In genomic region chr13:42821426-42822106, GRCm38 (mm10) we compare ENCODE assay signal across 11 mouse cellular contexts.
DNase-seq lines count a peak whose midpoint lies in the region; ATAC-seq and TF ChIP-seq lines count a peak whose summit lies in the region.
"Had no signal": no experiment of that assay in that cellular context is flagged by ENCODE, and none has a peak within 500 bp of the region (broad histone marks: within the 10 kb centered on the region; RNA-seq: fewer than 3 reads in every experiment).

No protein-coding gene starts in this region.

- TF ChIP-seq EP300 in stomach, postnatal 0 days (optimal IDR thresholded peaks at IDR 0.05) = no peak

- H3K4me2 ChIP-seq in intestine, embryonic 16.5 days (ENCODE audit: low read depth, low read length) = no peak overlapping the region
- H3K4me2 ChIP-seq in intestine, postnatal 0 days (replicated peaks; ENCODE audit: low read depth) = no peak overlapping the region
- no peak overlapping the region for H3K4me2 ChIP-seq in stomach, embryonic 14.5 days (replicated peaks; ENCODE audit: low read depth, low read length)
- no peak overlapping the region for H3K4me2 ChIP-seq in stomach, postnatal 0 days (replicated peaks; ENCODE audit: low read depth)
- no peak overlapping the region for H3K4me2 ChIP-seq in forebrain, embryonic 15.5 days (replicated peaks)
- H3K4me2 ChIP-seq: embryonic facial prominence, embryonic 15.5 days had no signal

- H3K9ac ChIP-seq in intestine, embryonic 16.5 days (ENCODE audit: low read depth, low read length) = 0 out of 2 replicates have a peak overlapping the region, but pooled peaks have one; percentile 6
- H3K9ac ChIP-seq in intestine, postnatal 0 days (ENCODE audit: low read depth, low read length) = no peak overlapping the region
- H3K9ac ChIP-seq in stomach, embryonic 14.5 days (replicated peaks; ENCODE audit: low read depth, low read length) = no peak overlapping the region
- H3K9ac ChIP-seq in stomach, postnatal 0 days (ENCODE audit: low read length) = no peak overlapping the region
- H3K9ac ChIP-seq in forebrain, embryonic 15.5 days (replicated peaks) = no peak overlapping the region
- H3K9ac ChIP-seq: embryonic facial prominence, embryonic 15.5 days had no signal

- no peaks in the 10 kb centered on the region for H3K36me3 ChIP-seq in intestine, embryonic 16.5 days (ENCODE audit: control insufficient read depth, insufficient read depth, low read length)
- no peaks in the 10 kb centered on the region for H3K36me3 ChIP-seq in intestine, postnatal 0 days (ENCODE audit: control insufficient read depth, insufficient read depth)
- H3K36me3 ChIP-seq in stomach, embryonic 14.5 days (ENCODE audit: control insufficient read depth, insufficient read depth, low read length) = no peaks in the 10 kb centered on the region
- H3K36me3 ChIP-seq in stomach, postnatal 0 days (ENCODE audit: control insufficient read depth, insufficient read depth, low read length) = no peaks in the 10 kb centered on the region
- no peaks in the 10 kb centered on the region for H3K36me3 ChIP-seq in forebrain, embryonic 15.5 days
- H3K36me3 ChIP-seq: embryonic facial prominence, embryonic 15.5 days had no signal

- H3K4me1 ChIP-seq in intestine, embryonic 16.5 days (ENCODE audit: control insufficient read depth, insufficient read depth, low read length) = peaks cover 2% of the 10 kb centered on the region; the same call in 1 of the 2 replicates
- no peaks in the 10 kb centered on the region for H3K4me1 ChIP-seq in intestine, postnatal 0 days (replicated peaks; ENCODE audit: control insufficient read depth, insufficient read depth, low read length)
- no peaks in the 10 kb centered on the region for H3K4me1 ChIP-seq in stomach, embryonic 14.5 days (ENCODE audit: control insufficient read depth, insufficient read depth, low read length)
- H3K4me1 ChIP-seq in stomach, postnatal 0 days (replicated peaks; ENCODE audit: control insufficient read depth, insufficient read depth) = no peaks in the 10 kb centered on the region
- no peaks in the 10 kb centered on the region for H3K4me1 ChIP-seq in cerebellum, adult 2 months (ENCODE audit: control insufficient read depth, insufficient read depth, low read length)
- peaks cover 13% of the 10 kb centered on the region for H3K4me1 ChIP-seq in forebrain, embryonic 15.5 days
- H3K4me1 ChIP-seq: embryonic facial prominence, embryonic 15.5 days had no signal

- ATAC-seq in intestine, embryonic 16.5 days = no peak
- ATAC-seq in intestine, postnatal 0 days = no peak
- ATAC-seq in stomach, embryonic 14.5 days (ENCODE audit: insufficient number of reproducible peaks, insufficient read depth, low FRiP score, low read depth) = peak; percentile 14; the same call in 1 of the 2 replicates
- ATAC-seq in stomach, postnatal 0 days (ENCODE audit: low FRiP score, low TSS enrichment) = no peak
- no peak for ATAC-seq in forebrain, embryonic 15.5 days (replicated peaks)

- WGBS in intestine, embryonic 16.5 days = 53% methylated on average over 15 of the region's 15 CpGs
- 71% methylated on average over 15 of the region's 15 CpGs for WGBS in intestine, postnatal 0 days
- 60% methylated on average over 15 of the region's 15 CpGs for WGBS in stomach, embryonic 14.5 days
- 66% methylated on average over 15 of the region's 15 CpGs for WGBS in stomach, postnatal 0 days
- WGBS in cerebellum, adult 2 months = 70% methylated on average over 15 of the region's 15 CpGs
- WGBS in forebrain, embryonic 15.5 days = 67% methylated on average over 15 of the region's 15 CpGs

- H3K27ac ChIP-seq in intestine, embryonic 16.5 days (ENCODE audit: low read length) = no peak overlapping the region
- no peak overlapping the region for H3K27ac ChIP-seq in intestine, postnatal 0 days (ENCODE audit: low read depth, low read length)
- no peak overlapping the region for H3K27ac ChIP-seq in stomach, embryonic 14.5 days (ENCODE audit: low read length)
- H3K27ac ChIP-seq in stomach, postnatal 0 days (replicated peaks) = no peak overlapping the region
- H3K27ac ChIP-seq in cerebellum, adult 2 months (ENCODE audit: insufficient read depth, low read length) = no peak overlapping the region
- no peak overlapping the region for H3K27ac ChIP-seq in forebrain, embryonic 15.5 days (replicated peaks)
- H3K27ac ChIP-seq: embryonic facial prominence, embryonic 15.5 days had no signal

- TF ChIP-seq CTCF in intestine, postnatal 0 days (IDR thresholded peaks at IDR 0.05; ENCODE audit: low read depth) = no peak
- TF ChIP-seq CTCF in stomach, postnatal 0 days (IDR thresholded peaks at IDR 0.05; ENCODE audit: low read depth) = no peak
- TF ChIP-seq CTCF in cerebellum, adult 2 months (IDR thresholded peaks at IDR 0.05; ENCODE audit: borderline replicate concordance, insufficient read depth, low read depth, low read length) = no peak

- DNase-seq in adrenal gland, adult 2 months = peak; percentile 7
- DNase-seq in adrenal gland, adult 8-10 months = no peak
- DNase-seq in stomach, postnatal 0 days (ENCODE audit: low spot score) = no peak
- DNase-seq in cerebellum, adult 2 months = no peak
- DNase-seq: cerebellum, adult 9-10 months; thymus, adult 2 months had no signal

- no peak for TF ChIP-seq POLR2A in cerebellum, adult 2 months (IDR thresholded peaks at IDR 0.05; ENCODE audit: borderline replicate concordance, insufficient read depth, low read length)

- no peak overlapping the region for H3K4me3 ChIP-seq in intestine, embryonic 16.5 days (ENCODE audit: low read length)
- no peak overlapping the region for H3K4me3 ChIP-seq in intestine, postnatal 0 days (ENCODE audit: low read depth, low read length)
- H3K4me3 ChIP-seq in stomach, embryonic 14.5 days (ENCODE audit: low read depth, low read length) = no peak overlapping the region
- H3K4me3 ChIP-seq in stomach, postnatal 0 days (ENCODE audit: low read depth, low read length) = no peak overlapping the region
- no peak overlapping the region for H3K4me3 ChIP-seq in cerebellum, adult 2 months (replicated peaks; ENCODE audit: insufficient read depth, low read depth, low read length)
- no peak overlapping the region for H3K4me3 ChIP-seq in forebrain, embryonic 15.5 days
- H3K4me3 ChIP-seq: embryonic facial prominence, embryonic 15.5 days had no signal

- no peaks in the 10 kb centered on the region for H3K9me3 ChIP-seq in intestine, embryonic 16.5 days (ENCODE audit: control insufficient read depth, low read length)
- H3K9me3 ChIP-seq in intestine, postnatal 0 days (ENCODE audit: control insufficient read depth) = no peaks in the 10 kb centered on the region
- no peaks in the 10 kb centered on the region for H3K9me3 ChIP-seq in stomach, embryonic 14.5 days (ENCODE audit: control insufficient read depth, low read depth, low read length)
- no peaks in the 10 kb centered on the region for H3K9me3 ChIP-seq in stomach, postnatal 0 days (ENCODE audit: control insufficient read depth, low read length)
- H3K9me3 ChIP-seq in forebrain, embryonic 15.5 days = no peaks in the 10 kb centered on the region; the same call in 1 of the 2 replicates
- H3K9me3 ChIP-seq: embryonic facial prominence, embryonic 15.5 days had no signal

- no peaks in the 10 kb centered on the region for H3K27me3 ChIP-seq in intestine, embryonic 16.5 days (replicated peaks; ENCODE audit: control insufficient read depth, insufficient read depth, low read length)
- no peaks in the 10 kb centered on the region for H3K27me3 ChIP-seq in intestine, postnatal 0 days (replicated peaks; ENCODE audit: control insufficient read depth, insufficient read depth, low read length)
- H3K27me3 ChIP-seq in stomach, embryonic 14.5 days (ENCODE audit: control insufficient read depth, insufficient read depth, low read length) = no peaks in the 10 kb centered on the region
- no peaks in the 10 kb centered on the region for H3K27me3 ChIP-seq in stomach, postnatal 0 days (ENCODE audit: control insufficient read depth, insufficient read depth, low read length)
- H3K27me3 ChIP-seq in cerebellum, adult 2 months (ENCODE audit: control insufficient read depth, insufficient read depth, low read length) = no peaks in the 10 kb centered on the region
- H3K27me3 ChIP-seq in forebrain, embryonic 15.5 days = no peaks in the 10 kb centered on the region
